Mouse (Mus musculus) midbrain, embryonic 10.5 days (tissue): ENCODE data around the gene Ifi214. TPM values are rescaled to one million over a fixed set of nuclear protein-coding genes. Genes with fewer than 3 reads are reported as not detected.
"Not testable (repeated sequence)": the region's sequence is repeated elsewhere in the genome, so short reads cannot be mapped to it uniquely, and the experiment has no call there.

Source experiments
- DNase-seq: peaks from one replicate; pipeline ENCODE4 v3.0.0-alpha.2; 2017; ENCODE audit warnings: low spot score
- H3K27ac ChIP-seq: fragments of 300-500 bp; sonication (generic); replicated peaks from 2 replicates; pipeline ENCODE4 v1.5.1; 2016; ENCODE audit warnings: mild to moderate bottlenecking
- H3K27me3 ChIP-seq: fragments of 300-500 bp; sonication (generic); 2 replicates; pipeline ENCODE4 v1.6.1; 2016; ENCODE audit warnings: low read depth, mild to moderate bottlenecking; ENCODE audit not compliant: poor library complexity, severe bottlenecking
- H3K36me3 ChIP-seq: fragments of 300-500 bp; sonication (generic); 2 replicates; pipeline ENCODE4 v1.6.1; 2016; ENCODE audit warnings: mild to moderate bottlenecking, moderate library complexity
- H3K4me1 ChIP-seq: fragments of 300-500 bp; sonication (generic); 2 replicates; pipeline ENCODE4 v1.6.1; 2016
- H3K4me3 ChIP-seq: fragments of 300-500 bp; sonication (generic); 2 replicates; pipeline ENCODE4 v1.5.1; 2016; ENCODE audit warnings: mild to moderate bottlenecking, moderate library complexity
- H3K9me3 ChIP-seq: fragments of 300-500 bp; sonication (generic); replicated peaks from 2 replicates; pipeline ENCODE4 v1.6.1; 2016; ENCODE audit warnings: mild to moderate bottlenecking
- WGBS: fragments of 180-500 bp; shearing (Covaris S2); methylation state at CpG from one replicate; pipeline ENCODE4 v1.1.7; 2016; 5-methylcytosine and 5-hydroxymethylcytosine counted together
- polyA plus RNA-seq: library from polyadenylated mRNA; unstranded; fragments of >200 nt; fragmentation: Nextera tagmentation; extraction: Ambion mirVana; gene quantifications from 2 replicates; pipeline ENCODE4 v1.2.1, GENCODE M21; 2016

The Ifi214 gene
- polyA plus RNA-seq: not detected in 2 replicates

- H3K36me3 ChIP-seq, H3K4me1 ChIP-seq, H3K27me3 ChIP-seq, H3K9me3 ChIP-seq, H3K4me3 ChIP-seq, H3K27ac ChIP-seq, DNase-seq: not testable (repeated sequence)
- WGBS: 90% methylated on average over 3 of the region's 3 CpGs
These were observed at the start of gene Ifi214 for GRCm38 (mm10) chr1:173535791-173536190. TSS of gene Ifi214 (minus strand) at chr1:173535957.

GRCm38 (mm10) chr1:173579921-173580585 is 44.3 kb upstream of the Ifi214 start:
- WGBS: 96% methylated on average over 26 of the region's 26 CpGs

GRCm38 (mm10) chr1:173579079-173579478 is 43.3 kb upstream of the Ifi214 start:
- no peak for DNase-seq
- no peaks in the 10 kb centered on the region for H3K36me3 ChIP-seq
- peaks cover 37% of the 10 kb centered on the region for H3K9me3 ChIP-seq
- no peak overlapping the region for H3K27ac ChIP-seq
- no peaks in the 10 kb centered on the region for H3K27me3 ChIP-seq
- H3K4me3 ChIP-seq: no peak overlapping the region
- no peaks in the 10 kb centered on the region for H3K4me1 ChIP-seq
- WGBS: 94% methylated on average over 9 of the region's 9 CpGs

More at GRCm38 (mm10) chr1:173579921-173580585, 44.3 kb upstream of the Ifi214 start:
- Histone ChIP-seq H3K4me3 (no peak overlapping the region), H3K27me3 (no peaks in the 10 kb centered on the region), H3K36me3 (no peaks in the 10 kb centered on the region), H3K4me1 (no peaks in the 10 kb centered on the region), H3K9me3 (peaks cover 37% of the 10 kb centered on the region), H3K27ac (no peak overlapping the region)
- DNase-seq: no peak

- WGBS: 81% methylated on average over 5 of the region's 5 CpGs
- not testable (repeated sequence) for H3K4me3 ChIP-seq, H3K36me3 ChIP-seq, H3K9me3 ChIP-seq, H3K27ac ChIP-seq, DNase-seq, H3K4me1 ChIP-seq, H3K27me3 ChIP-seq
These were observed 14.8 kb upstream of the Ifi214 start for GRCm38 (mm10) chr1:173550491-173551050.

GRCm38 (mm10) chr1:173548798-173549197 is 13.0 kb upstream of the Ifi214 start:
- 87% methylated on average over 3 of the region's 3 CpGs for WGBS
- not testable (repeated sequence) for H3K27me3 ChIP-seq, H3K36me3 ChIP-seq, H3K4me1 ChIP-seq, DNase-seq, H3K27ac ChIP-seq, H3K4me3 ChIP-seq, H3K9me3 ChIP-seq

GRCm38 (mm10) chr1:173521452-173521851 is 14.3 kb downstream of the Ifi214 start:
- H3K4me1 ChIP-seq: no peaks in the 10 kb centered on the region
- H3K36me3 ChIP-seq: no peaks in the 10 kb centered on the region
- no peaks in the 10 kb centered on the region for H3K27me3 ChIP-seq
- H3K4me3 ChIP-seq: no peak overlapping the region
- no peak overlapping the region for H3K27ac ChIP-seq
- no peak for DNase-seq
- no peaks in the 10 kb centered on the region for H3K9me3 ChIP-seq

- not testable (repeated sequence) for H3K36me3 ChIP-seq, DNase-seq, H3K9me3 ChIP-seq, H3K4me3 ChIP-seq, H3K4me1 ChIP-seq, H3K27me3 ChIP-seq, H3K27ac ChIP-seq
- WGBS: 97% methylated on average over 2 of the region's 2 CpGs
These were observed 25.2 kb downstream of the Ifi214 start for GRCm38 (mm10) chr1:173510595-173510994.

GRCm38 (mm10) chr1:173491483-173491882 is 44.3 kb downstream of the Ifi214 start:
- H3K9me3 ChIP-seq, H3K27ac ChIP-seq, H3K27me3 ChIP-seq, H3K4me3 ChIP-seq, H3K36me3 ChIP-seq, H3K4me1 ChIP-seq, DNase-seq: not testable (repeated sequence)

- not testable (repeated sequence) for H3K36me3 ChIP-seq, H3K4me3 ChIP-seq, H3K27ac ChIP-seq, H3K27me3 ChIP-seq, DNase-seq, H3K9me3 ChIP-seq, H3K4me1 ChIP-seq
- WGBS: 78% methylated on average over 3 of the region's 3 CpGs
These were observed 44.8 kb downstream of the Ifi214 start, which contains the start of gene Ifi206 for GRCm38 (mm10) chr1:173490812-173491480. TSS of gene Ifi206 (minus strand) at chr1:173491041.

GRCm38 (mm10) chr1:173481182-173481574 is 54.6 kb downstream of the Ifi214 start:
- not testable (repeated sequence) for H3K36me3 ChIP-seq, H3K4me3 ChIP-seq, H3K9me3 ChIP-seq, H3K4me1 ChIP-seq, H3K27me3 ChIP-seq, H3K27ac ChIP-seq, DNase-seq
- 91% methylated on average over 3 of the region's 3 CpGs for WGBS

- H3K36me3 ChIP-seq, H3K27me3 ChIP-seq, H3K4me1 ChIP-seq, H3K9me3 ChIP-seq, DNase-seq, H3K4me3 ChIP-seq, H3K27ac ChIP-seq: not testable (repeated sequence)
- 91% methylated on average over 5 of the region's 5 CpGs for WGBS
These were observed 55.2 kb downstream of the Ifi214 start for GRCm38 (mm10) chr1:173480399-173481181.
